Mouse (Mus musculus): ENCODE results near the gene Crybb3.
A peak's percentile ranks its signal among the peaks of the same experiment; 100 is the strongest.
"Not testable (repeated sequence)": the region's sequence is repeated elsewhere in the genome, so short reads cannot be mapped to it uniquely, and the experiment has no call there.

The Crybb3 gene

DNA sequence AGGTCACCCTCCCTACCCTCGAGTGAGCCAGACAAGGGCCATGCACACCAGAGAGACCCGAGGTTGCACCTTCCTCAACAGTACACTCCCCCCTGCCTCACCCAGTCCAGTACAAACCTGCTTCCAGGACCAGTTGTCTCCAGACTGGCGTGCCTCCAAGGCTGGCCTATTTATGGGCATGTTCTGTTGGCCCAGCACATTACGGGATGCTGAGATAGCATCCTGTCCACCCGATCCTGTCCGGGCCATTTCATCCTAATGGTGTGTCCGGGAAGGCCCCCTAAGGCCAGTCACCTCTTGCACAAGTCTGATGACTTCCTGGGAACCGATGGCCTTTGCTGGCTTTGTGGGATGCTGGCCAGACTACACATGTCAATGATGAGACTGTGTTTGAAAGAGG is at the start of gene Crybb3:
Gene Crybb3, minus strand, starts transcription at position 146 of the 400 bp plus-strand sequence.
- no peak for DNase-seq

DNA sequence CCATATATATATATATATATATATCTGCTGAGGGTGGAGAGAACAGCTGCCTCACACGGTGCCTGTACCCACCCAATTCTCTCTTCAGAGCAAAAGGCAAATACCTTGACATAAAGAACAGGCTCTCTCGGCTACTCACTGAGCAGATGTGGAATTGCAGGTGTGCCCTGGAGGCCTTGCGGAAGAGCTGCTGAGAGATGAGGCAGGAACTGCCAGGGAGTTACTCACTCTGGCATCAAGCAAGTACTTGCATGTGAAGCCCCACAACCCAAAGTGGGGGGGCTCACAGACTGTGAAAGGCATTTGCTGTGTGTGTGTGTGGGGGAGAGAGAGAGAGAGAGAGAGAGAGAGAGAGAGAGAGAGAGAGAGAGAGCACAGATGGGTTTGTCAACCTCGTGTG is 47.0 kb upstream of the Crybb3 start:
- no peak for DNase-seq

DNA sequence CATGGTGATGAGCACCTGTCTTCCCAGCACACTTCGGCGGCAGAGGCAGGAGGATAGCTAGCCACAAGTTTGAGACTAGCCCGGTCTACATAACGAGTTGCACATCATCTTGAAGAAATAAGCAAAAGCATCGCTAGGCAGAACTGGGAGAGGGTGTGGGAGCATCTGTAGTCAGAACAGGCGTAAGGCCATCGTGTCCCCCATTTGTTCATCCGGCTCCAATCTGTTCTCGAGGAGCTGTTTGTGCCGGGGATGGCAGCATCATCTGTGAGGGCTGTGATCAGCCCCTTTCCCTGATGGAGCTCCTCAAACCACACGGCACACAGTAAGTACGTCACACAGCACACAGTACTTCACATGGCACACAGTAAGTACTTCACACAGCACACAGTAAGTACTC is 45.1 kb upstream of the Crybb3 start:
- DNase-seq, result no peak

DNA sequence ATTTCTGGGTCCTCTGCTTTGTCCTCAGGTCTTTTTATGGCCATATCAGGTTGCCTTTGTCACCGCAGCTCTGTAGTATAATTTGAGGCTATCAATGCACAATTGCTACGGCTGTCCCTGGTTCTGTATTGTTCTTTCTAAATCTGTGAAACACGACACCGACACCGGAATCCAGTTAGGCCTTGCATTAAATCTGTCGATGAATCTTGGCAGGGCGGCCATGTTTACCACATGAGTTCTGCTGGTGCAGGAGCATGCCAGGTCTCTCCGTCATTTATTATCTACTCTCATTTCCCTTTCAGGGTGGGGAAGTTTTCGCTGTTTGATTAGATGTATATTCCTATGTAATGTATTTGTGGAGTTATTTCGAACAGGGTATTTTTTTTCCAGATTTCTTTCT is 42.3 kb upstream of the Crybb3 start:
- no peak for DNase-seq

- no peak for DNase-seq
These were observed 41.1 kb upstream of the Crybb3 start for GRCm38 (mm10) chr5:113122326-113123054.

- no peak for DNase-seq
These were observed 40.1 kb upstream of the Crybb3 start for GRCm38 (mm10) chr5:113121591-113121875.

DNA sequence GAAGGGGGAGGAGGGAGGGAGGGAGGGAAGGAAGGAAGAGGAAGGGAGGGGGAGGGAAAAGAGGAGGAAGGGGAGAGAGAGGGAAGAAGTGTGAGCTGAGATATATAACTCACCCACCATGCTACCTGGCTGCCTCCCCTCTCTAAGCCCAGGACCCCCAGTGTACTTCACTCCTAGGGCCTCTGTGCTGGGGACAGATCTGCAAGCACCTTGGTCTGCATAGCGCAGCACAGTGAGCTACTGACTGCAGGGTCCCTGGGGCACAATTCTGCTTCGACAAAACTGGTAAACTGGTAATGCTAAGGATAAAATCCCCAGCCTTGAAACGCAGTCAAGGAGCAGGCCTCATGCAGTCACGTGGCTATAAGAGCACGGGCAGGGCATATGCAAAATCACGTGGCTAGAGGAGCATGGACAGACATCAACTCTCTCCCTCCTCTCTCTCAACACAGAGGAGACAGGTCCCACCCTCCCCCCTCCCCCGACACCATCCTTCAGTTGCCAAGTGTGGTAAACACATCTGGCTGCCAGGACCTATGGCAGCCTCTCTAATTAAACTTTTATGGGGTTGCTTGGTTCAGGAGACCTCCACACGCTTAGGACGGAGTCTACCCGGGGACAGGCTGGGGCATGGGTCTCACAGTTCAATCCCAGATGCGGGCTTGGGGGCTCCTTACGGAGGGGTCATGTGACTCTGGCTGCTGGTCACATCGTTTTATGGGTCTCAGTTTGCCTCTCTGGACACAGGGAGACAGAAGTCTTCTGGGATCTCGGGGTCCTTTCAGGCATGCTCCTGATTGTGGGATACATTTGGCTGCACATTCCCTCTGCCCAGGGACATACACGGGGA is 39.6 kb upstream of the Crybb3 start:
- no peak for DNase-seq

GRCm38 (mm10) chr5:113119861-113120465 is 38.6 kb upstream of the Crybb3 start:
- DNase-seq, result no peak

- no peak for DNase-seq
These were observed 37.9 kb upstream of the Crybb3 start for GRCm38 (mm10) chr5:113119291-113119690.

- peak; percentile 78 for DNase-seq
These were observed 37.3 kb upstream of the Crybb3 start for GRCm38 (mm10) chr5:113118695-113119094.

DNA sequence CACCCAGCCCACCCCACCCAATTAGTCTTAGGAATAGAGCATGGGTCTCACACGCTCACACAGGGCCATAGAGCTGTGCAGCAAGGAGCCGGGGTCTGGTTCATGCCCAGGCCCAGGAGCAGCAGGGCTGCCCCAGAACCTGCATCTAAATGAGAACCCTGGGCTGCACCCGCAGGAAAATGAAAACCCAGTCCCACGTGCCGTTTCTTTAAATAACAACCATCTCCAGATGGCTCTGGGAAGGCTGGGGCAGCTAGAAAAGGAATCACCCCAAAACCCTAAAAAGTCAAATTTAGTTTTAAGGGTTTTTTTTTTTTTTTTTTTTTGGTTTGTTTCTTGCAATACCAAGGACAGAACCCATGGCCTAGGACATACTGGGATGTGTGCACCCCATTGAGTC is 36.0 kb upstream of the Crybb3 start:
- DNase-seq, result no peak

GRCm38 (mm10) chr5:113115896-113116295 is 34.5 kb upstream of the Crybb3 start:
- DNase-seq, result no peak

GRCm38 (mm10) chr5:113114264-113115225 is 33.2 kb upstream of the Crybb3 start:
- DNase-seq, result peak; percentile 70

GRCm38 (mm10) chr5:113113120-113113519 is 31.7 kb upstream of the Crybb3 start:
- no peak for DNase-seq

GRCm38 (mm10) chr5:113111336-113111735 is 30.0 kb upstream of the Crybb3 start:
- no peak for DNase-seq

DNA sequence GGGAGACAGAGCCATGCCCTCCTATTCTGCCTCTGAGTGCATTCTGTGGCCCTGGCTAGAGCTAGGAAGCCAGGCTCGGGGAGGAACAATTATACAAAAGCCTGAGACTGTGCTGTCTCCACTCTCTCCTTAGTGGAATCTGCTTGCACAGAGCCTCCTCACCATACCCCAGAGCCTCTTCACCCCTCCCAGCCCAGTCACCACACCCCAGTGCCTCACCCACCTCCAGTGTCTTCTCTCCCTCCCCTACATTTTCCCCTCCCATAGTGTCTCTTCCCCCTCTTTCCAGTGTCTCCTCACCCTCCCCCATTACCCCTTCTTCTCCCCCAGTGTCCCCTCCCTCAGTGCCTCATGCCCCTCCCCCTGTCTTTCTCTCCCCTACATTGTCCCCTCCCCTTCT is 29.5 kb upstream of the Crybb3 start:
- peak; percentile 52 for DNase-seq

GRCm38 (mm10) chr5:113109651-113110050 is 28.3 kb upstream of the Crybb3 start:
- not testable (repeated sequence) for DNase-seq

GRCm38 (mm10) chr5:113108165-113108764 is 26.9 kb upstream of the Crybb3 start:
- no peak for DNase-seq

DNA sequence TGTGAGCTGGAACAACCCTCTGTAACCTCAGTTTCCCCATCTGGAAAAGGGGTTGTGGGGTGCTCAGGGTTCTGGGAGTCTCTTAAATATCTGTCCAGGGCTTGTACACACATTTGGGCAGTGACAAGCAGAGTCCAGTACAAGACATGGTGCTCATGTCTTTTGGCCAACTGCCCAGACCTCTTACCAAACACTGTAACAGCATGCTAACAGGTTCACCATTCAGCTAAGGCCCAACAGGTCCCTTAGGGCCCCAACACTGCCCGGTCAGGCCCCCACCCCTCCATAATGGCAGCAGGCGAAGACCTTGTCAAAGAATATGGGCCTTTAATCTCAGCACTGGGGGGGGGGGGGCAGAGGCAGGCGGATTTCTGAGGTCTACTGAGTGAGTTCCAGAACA is 26.3 kb upstream of the Crybb3 start:
- DNase-seq, result no peak

- DNase-seq, result no peak
These were observed 25.2 kb upstream of the Crybb3 start for GRCm38 (mm10) chr5:113106594-113106993.

DNA sequence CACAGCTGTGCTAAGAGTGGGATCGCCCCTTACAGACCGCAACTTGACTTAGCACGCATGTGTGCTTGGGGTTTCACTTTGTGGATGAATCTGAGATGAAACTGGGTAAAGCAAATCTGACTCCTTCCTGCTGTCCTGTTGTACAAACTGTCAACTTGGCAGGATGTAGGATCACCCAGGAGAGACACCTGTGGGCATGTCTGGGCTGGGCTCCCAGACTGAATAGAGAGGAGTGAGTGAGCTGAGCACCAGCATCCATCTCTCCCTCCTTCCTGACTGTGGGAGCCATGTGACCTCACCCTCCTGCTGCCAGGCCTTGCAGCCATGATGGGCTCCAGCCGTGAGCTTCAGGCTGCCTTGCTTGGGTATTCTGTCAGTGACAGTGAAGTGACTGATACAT is 24.1 kb upstream of the Crybb3 start:
- DNase-seq, result no peak

DNA sequence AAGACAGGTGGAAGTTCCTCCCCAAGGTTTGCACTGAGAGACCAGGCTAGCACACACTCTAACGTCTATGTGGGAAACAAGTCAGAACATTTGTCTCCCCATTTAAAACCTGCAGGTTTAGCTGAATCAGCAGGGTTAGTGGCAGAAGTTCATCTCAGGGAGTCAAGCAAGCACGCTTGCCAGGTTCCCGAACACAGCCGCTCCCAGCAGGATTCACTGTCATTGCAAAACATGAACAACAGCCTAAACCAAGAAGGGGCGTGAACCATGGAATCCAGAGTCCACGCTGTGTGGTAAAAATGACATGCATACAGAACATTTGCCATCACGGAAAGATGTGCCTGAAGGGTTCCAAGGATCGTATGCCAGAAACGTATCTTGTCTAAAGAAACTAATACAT is 23.7 kb upstream of the Crybb3 start:
- DNase-seq, result no peak

Measured in liver (tissue).